Mouse (Mus musculus): ENCODE measurements around the gene Ttyh3. TPM values are rescaled to one million over a fixed set of nuclear protein-coding genes. Genes with fewer than 3 reads are reported as not detected.
A peak's percentile ranks its signal among the peaks of the same experiment; 100 is the strongest.

Gene Ttyh3
- total RNA-seq (2014; rRNA removed), result 196 and 204 TPM in 2 replicates
- polyA plus RNA-seq (2015; fragmentation: Nextera tagmentation; extraction: Ambion mirVana), result 52.0 and 56.6 TPM in 2 replicates

DNA sequence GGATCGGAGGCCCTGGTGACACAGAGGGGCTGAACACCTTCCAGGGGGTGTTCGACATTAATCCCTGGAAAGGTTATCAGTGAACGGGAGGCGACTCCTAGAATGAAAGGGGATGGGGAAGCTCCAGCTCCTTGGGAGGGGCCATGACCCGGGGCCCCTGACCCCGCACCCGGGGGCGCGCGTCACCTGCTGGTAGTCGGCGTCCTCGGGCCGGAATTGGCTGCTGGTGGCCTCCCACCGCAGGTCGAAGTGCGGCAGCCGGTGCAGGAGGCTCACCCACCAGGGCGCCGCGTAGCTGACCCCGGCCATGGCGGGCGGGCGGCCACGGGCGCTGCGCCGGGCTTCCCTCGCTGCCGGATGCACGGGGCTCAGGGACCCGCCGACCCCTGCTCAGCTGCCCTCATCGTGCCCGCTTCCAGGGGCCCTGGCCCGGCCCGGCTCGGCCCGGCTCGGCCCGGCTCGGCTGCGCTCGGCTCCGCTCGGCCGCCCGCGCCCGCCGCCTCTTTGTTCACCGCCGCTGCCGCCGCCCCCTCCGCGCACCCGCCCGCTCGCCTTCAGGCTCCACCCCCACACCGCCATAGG lies at the start of gene Ttyh3:
TSS of gene Ttyh3 (minus strand) at position 513 of the 582 bp plus-strand sequence.
- ATAC-seq (ENCODE audit: low FRiP score), result no peak; the same call in 1 of the 2 replicates

DNA sequence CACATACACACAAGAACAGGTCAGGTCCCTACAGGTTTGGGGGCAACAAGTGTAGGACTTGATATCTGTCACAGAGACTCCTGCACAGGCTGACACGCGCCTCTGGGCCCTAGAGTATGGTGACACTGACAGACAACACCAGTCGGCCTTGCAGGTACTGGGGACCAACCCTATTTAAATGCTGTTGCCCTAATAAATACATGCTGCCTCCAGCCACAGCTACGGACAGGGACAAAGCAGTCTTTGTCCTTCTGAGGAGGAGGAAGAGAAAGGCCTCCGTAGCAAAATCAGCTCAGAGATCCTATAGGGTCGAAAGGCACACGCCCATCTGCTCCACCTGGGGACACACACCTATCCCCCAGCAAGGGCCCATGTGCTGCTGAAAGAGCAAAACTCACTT lies 47.2 kb upstream of the Ttyh3 start:
- H3K27ac ChIP-seq (ENCODE audit: low read depth, low read length), result no peak overlapping the region
- H3K36me3 ChIP-seq (ENCODE audit: insufficient read depth, low read length), result peaks cover 31% of the 10 kb centered on the region
- no peak overlapping the region for H3K9ac ChIP-seq (replicated peaks; ENCODE audit: low read length, poor library complexity, severe bottlenecking)
- H3K9me3 ChIP-seq (ENCODE audit: low read length), result no peaks in the 10 kb centered on the region
- 85% methylated on average over 7 of the region's 7 CpGs for WGBS
- no peaks in the 10 kb centered on the region for H3K4me1 ChIP-seq (ENCODE audit: insufficient read depth, low read length)
- no peak overlapping the region for H3K4me2 ChIP-seq (ENCODE audit: low read depth, low read length, poor library complexity, severe bottlenecking)
- no peaks in the 10 kb centered on the region for H3K27me3 ChIP-seq (ENCODE audit: insufficient read depth, low read length)
- TF ChIP-seq CTCF (IDR thresholded peaks at IDR 0.05), result no peak
- ATAC-seq (ENCODE audit: low FRiP score) (no peak), DNase-seq (ENCODE audit: low spot score) (no peak)
- H3K4me3 ChIP-seq (ENCODE audit: low read depth, low read length), result no peak overlapping the region

More for the DNA sequence above, at the start of gene Ttyh3:
- no peak for DNase-seq (ENCODE audit: low spot score)
- no peak for TF ChIP-seq CTCF (IDR thresholded peaks at IDR 0.05)
- WGBS, result 0% methylated on average over 51 of the region's 62 CpGs
- Histone ChIP-seq H3K4me2 (ENCODE audit: low read depth, low read length, poor library complexity, severe bottlenecking) (peak within 1 kb of the TSS; percentile 98), H3K9ac (replicated peaks; ENCODE audit: low read length, poor library complexity, severe bottlenecking) (peak within 1 kb of the TSS; percentile 100), H3K36me3 (ENCODE audit: insufficient read depth, low read length) (0 out of 2 replicates have a peak, but pooled peaks cover 3% of the 10 kb centered on the region), H3K9me3 (ENCODE audit: low read length) (no peaks in the 10 kb centered on the region), H3K4me3 (ENCODE audit: low read depth, low read length) (peak within 1 kb of the TSS; percentile 97), H3K4me1 (ENCODE audit: insufficient read depth, low read length) (peaks cover 20% of the 10 kb centered on the region), H3K27ac (ENCODE audit: low read depth, low read length) (peak within 1 kb of the TSS; percentile 93), H3K27me3 (ENCODE audit: insufficient read depth, low read length) (no peaks in the 10 kb centered on the region)

DNA sequence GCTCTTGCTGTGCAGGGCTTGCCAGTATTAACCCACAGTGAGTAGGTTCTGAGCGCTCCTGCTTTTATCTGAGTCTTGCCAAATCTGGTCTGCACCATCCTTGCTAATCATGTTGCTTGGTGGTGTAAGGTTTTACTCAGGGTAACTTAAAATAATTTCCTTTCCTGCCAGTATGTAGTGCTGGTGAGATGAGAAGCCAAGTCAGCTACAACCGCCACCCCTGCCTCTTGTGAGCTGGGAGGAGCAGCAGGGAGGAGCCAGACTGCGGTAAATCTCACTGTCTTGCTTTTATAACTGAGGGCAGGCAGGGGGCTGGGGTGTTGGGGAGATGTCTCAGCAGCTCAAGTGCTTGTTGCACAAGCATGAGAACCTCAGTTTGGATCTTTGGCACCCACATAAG lies 39.6 kb upstream of the Ttyh3 start:
- Histone ChIP-seq H3K27ac (ENCODE audit: low read depth, low read length) (no peak overlapping the region), H3K4me3 (ENCODE audit: low read depth, low read length) (no peak overlapping the region), H3K4me1 (ENCODE audit: insufficient read depth, low read length) (no peaks in the 10 kb centered on the region), H3K4me2 (ENCODE audit: low read depth, low read length, poor library complexity, severe bottlenecking) (no peak overlapping the region), H3K36me3 (ENCODE audit: insufficient read depth, low read length) (peaks cover 42% of the 10 kb centered on the region), H3K9me3 (ENCODE audit: low read length) (no peaks in the 10 kb centered on the region), H3K27me3 (ENCODE audit: insufficient read depth, low read length) (no peaks in the 10 kb centered on the region), H3K9ac (replicated peaks; ENCODE audit: low read length, poor library complexity, severe bottlenecking) (no peak overlapping the region)
- ATAC-seq (ENCODE audit: low FRiP score) (no peak), DNase-seq (ENCODE audit: low spot score) (no peak)
- TF ChIP-seq CTCF (IDR thresholded peaks at IDR 0.05), result no peak
- 70% methylated on average over 3 of the region's 3 CpGs for WGBS

DNA sequence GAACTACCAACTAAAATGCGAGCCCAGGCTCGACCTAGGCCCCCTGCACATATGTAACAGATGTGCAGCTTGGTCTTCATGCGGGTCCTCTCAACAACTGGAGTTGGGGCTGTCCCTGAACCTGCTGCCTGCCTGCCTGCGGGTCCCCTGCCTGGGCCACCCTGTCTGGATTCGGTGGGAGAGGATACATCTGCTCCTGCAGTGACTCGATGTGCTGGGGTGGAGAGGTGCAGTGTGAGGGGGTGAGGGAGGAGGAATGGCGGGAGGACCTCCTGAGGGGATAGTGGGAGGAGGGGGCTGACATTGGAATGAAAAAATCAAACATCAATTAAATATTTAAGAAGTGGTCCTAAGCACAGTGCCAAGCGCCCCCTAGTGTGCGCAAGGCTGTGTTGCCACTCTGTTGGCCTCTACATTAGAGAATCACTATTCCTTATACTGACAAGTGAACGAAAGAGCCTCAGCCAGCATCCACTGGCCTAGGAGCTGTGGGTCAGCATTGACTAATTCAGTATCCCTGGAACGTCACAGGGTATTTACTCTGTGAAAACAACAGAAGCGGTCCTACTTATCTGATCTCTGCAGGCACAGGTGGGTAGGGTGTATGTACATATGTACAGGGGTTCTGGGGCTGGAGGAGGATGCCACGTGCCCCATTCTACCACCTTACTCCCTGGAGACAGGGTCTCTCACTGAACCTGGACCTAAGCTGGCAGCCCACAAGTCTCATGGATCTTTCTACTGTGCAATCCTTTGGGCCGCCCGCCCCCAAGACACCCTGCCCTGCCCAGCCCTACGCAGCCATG lies 35.7 kb upstream of the Ttyh3 start:
- peak; percentile 50; the same call in 1 of the 2 replicates for ATAC-seq (ENCODE audit: low FRiP score)
- 57% methylated on average over 16 of the region's 16 CpGs for WGBS

DNA sequence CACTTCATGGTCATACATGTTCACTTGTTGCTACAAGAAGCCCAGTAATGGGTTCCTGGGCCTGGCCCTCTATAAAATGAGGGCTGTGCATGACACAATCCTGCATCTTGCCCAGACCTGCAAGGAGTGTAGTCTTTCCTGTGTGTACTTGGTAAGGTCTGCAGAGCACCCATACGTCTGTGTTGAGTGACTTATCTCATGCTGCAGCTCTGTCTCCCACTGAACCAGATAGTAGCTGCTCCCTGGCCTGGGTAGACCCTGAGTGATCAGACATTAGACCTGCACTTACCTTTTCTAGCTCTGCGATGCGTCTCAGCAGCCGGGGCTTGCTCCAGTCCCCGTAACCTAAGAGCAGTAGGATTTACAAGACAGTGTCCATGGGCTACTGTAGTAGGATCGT lies 33.3 kb upstream of the Ttyh3 start:
- Histone ChIP-seq H3K27ac (ENCODE audit: low read depth, low read length) (no peak overlapping the region), H3K9me3 (ENCODE audit: low read length) (no peaks in the 10 kb centered on the region), H3K4me2 (ENCODE audit: low read depth, low read length, poor library complexity, severe bottlenecking) (no peak overlapping the region), H3K9ac (replicated peaks; ENCODE audit: low read length, poor library complexity, severe bottlenecking) (no peak overlapping the region), H3K4me3 (ENCODE audit: low read depth, low read length) (no peak overlapping the region), H3K36me3 (ENCODE audit: insufficient read depth, low read length) (peaks cover 38% of the 10 kb centered on the region), H3K27me3 (ENCODE audit: insufficient read depth, low read length) (no peaks in the 10 kb centered on the region), H3K4me1 (ENCODE audit: insufficient read depth, low read length) (no peaks in the 10 kb centered on the region)
- TF ChIP-seq CTCF (IDR thresholded peaks at IDR 0.05), result no peak
- 94% methylated on average over 6 of the region's 6 CpGs for WGBS
- ATAC-seq (ENCODE audit: low FRiP score) (no peak), DNase-seq (ENCODE audit: low spot score) (no peak)

More for the DNA sequence above, 35.7 kb upstream of the Ttyh3 start:
- Histone ChIP-seq H3K36me3 (ENCODE audit: insufficient read depth, low read length) (peaks cover 40% of the 10 kb centered on the region), H3K9ac (replicated peaks; ENCODE audit: low read length, poor library complexity, severe bottlenecking) (no peak overlapping the region), H3K4me1 (ENCODE audit: insufficient read depth, low read length) (no peaks in the 10 kb centered on the region), H3K27me3 (ENCODE audit: insufficient read depth, low read length) (no peaks in the 10 kb centered on the region), H3K4me3 (ENCODE audit: low read depth, low read length) (no peak overlapping the region), H3K9me3 (ENCODE audit: low read length) (no peaks in the 10 kb centered on the region), H3K27ac (ENCODE audit: low read depth, low read length) (no peak overlapping the region), H3K4me2 (ENCODE audit: low read depth, low read length, poor library complexity, severe bottlenecking) (no peak overlapping the region)
- DNase-seq (ENCODE audit: low spot score), result peak; percentile 77
- TF ChIP-seq CTCF (IDR thresholded peaks at IDR 0.05), result peak; percentile 88

DNA sequence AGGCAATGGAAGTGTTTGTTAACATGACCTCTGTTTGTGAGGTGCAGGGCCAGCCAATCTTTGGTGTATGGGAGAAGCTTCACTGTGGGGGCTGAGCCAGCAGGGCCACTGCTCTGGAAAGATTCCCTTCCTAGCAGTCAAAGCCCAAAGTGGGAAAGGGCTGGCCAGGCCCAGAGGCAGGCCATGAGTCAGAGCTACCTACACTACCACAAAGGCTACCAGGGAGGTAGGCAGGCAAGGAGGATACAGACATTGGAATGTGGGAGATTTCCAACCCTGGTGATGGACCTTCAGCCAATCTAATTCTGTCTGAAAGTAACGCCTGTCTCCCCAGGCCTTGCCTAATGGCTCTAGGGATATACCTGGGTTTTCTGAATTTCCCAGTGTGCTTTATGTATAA lies 32.1 kb upstream of the Ttyh3 start:
- H3K9me3 ChIP-seq (ENCODE audit: low read length), result no peaks in the 10 kb centered on the region
- H3K36me3 ChIP-seq (ENCODE audit: insufficient read depth, low read length), result peaks cover 44% of the 10 kb centered on the region
- WGBS, result 96% methylated on average over 1 of the region's 1 CpGs
- no peak for ATAC-seq (ENCODE audit: low FRiP score)
- TF ChIP-seq CTCF (IDR thresholded peaks at IDR 0.05), result no peak
- no peak for DNase-seq (ENCODE audit: low spot score)
- no peaks in the 10 kb centered on the region for H3K4me1 ChIP-seq (ENCODE audit: insufficient read depth, low read length)
- no peak overlapping the region for H3K27ac ChIP-seq (ENCODE audit: low read depth, low read length)
- H3K4me3 ChIP-seq (ENCODE audit: low read depth, low read length), result no peak overlapping the region
- no peaks in the 10 kb centered on the region for H3K27me3 ChIP-seq (ENCODE audit: insufficient read depth, low read length)
- H3K9ac ChIP-seq (replicated peaks; ENCODE audit: low read length, poor library complexity, severe bottlenecking), result no peak overlapping the region
- H3K4me2 ChIP-seq (ENCODE audit: low read depth, low read length, poor library complexity, severe bottlenecking), result no peak overlapping the region

All from midbrain, postnatal 0 days (tissue).